Mouse (Mus musculus) 3T3-L1 (cell line): Measurements from ENCODE around the gene Tbc1d10b.

Experiments used
- DNase-seq: peaks from one replicate; pipeline ENCODE4 v3.0.0-alpha.2; 2015; ENCODE audit warnings: low read depth, low spot score

Tbc1d10b gene

GRCm38 (mm10) chr7:127162546-127162945, 45.7 kb downstream of the Tbc1d10b start:
- DNase-seq, result no peak

GRCm38 (mm10) chr7:127157548-127157947, 50.7 kb downstream of the Tbc1d10b start:
- DNase-seq, result peak; percentile 75

GRCm38 (mm10) chr7:127153477-127153876, 54.8 kb downstream of the Tbc1d10b start:
- peak; percentile 89 for DNase-seq

- no peak for DNase-seq
These were observed 55.8 kb downstream of the Tbc1d10b start for GRCm38 (mm10) chr7:127152464-127152863.

- no peak for DNase-seq
These were observed 60.4 kb downstream of the Tbc1d10b start for GRCm38 (mm10) chr7:127147901-127148300.
